Mouse (Mus musculus) ES-Bruce4 (cell line): ENCODE data around the gene Krt25. TPM values are rescaled to one million over a fixed set of nuclear protein-coding genes. Genes with fewer than 3 reads are reported as not detected.

Experiments
- H3K27ac ChIP-seq: 2 replicates; pipeline ENCODE4 v1.5.1; 2012; ENCODE audit warnings: low read length, inconsistent platforms; ENCODE audit not compliant: insufficient read depth
- H3K27me3 ChIP-seq: 2 replicates; pipeline ENCODE4 v1.6.1; 2012; ENCODE audit warnings: mild to moderate bottlenecking, low read length, inconsistent platforms; ENCODE audit not compliant: control insufficient read depth, poor library complexity, insufficient read depth, severe bottlenecking
- H3K36me3 ChIP-seq: 2 replicates; pipeline ENCODE4 v1.6.1; 2012; ENCODE audit warnings: inconsistent platforms, mild to moderate bottlenecking, low read length, moderate library complexity; ENCODE audit not compliant: control insufficient read depth, poor library complexity, insufficient read depth, severe bottlenecking
- H3K4me1 ChIP-seq: one replicate; pipeline ENCODE4 v1.8.1; 2011; ENCODE audit warnings: low read length; ENCODE audit not compliant: control insufficient read depth, insufficient read depth
- H3K4me3 ChIP-seq: 2 replicates; pipeline ENCODE4 v1.5.1; 2011; ENCODE audit warnings: low read depth, mild to moderate bottlenecking, low read length
- H3K9ac ChIP-seq: 2 replicates; pipeline ENCODE4 v1.6.1; 2012; ENCODE audit warnings: low read depth, mild to moderate bottlenecking, inconsistent platforms; ENCODE audit not compliant: poor library complexity, severe bottlenecking
- H3K9me3 ChIP-seq: replicated peaks from 2 replicates; pipeline ENCODE4 v1.6.1; 2012; ENCODE audit warnings: mild to moderate bottlenecking, low read length, inconsistent platforms; ENCODE audit not compliant: control insufficient read depth, poor library complexity, insufficient read depth, severe bottlenecking
- CTCF ChIP-seq: IDR thresholded peaks from one replicate; pipeline ENCODE4 v1.8.1; 2011; ENCODE audit warnings: low read depth, low read length
- EP300 ChIP-seq: IDR thresholded peaks from 2 replicates; pipeline ENCODE4 v1.6.1; 2011; ENCODE audit warnings: low read depth, low read length; ENCODE audit not compliant: insufficient read depth
- POLR2A ChIP-seq: IDR thresholded peaks from one replicate; pipeline ENCODE4 v1.8.1; 2011; ENCODE audit warnings: low read length; ENCODE audit not compliant: insufficient read depth
- polyA plus RNA-seq: library from polyadenylated mRNA; stranded (reverse); fragments of >200 nt; gene quantifications from 2 replicates; pipeline ENCODE4 v1.2.4, GENCODE M21; 2011; ENCODE audit warnings: low read depth; ENCODE audit not compliant: missing spikeins, insufficient read depth, insufficient read length

The Krt25 gene
- polyA plus RNA-seq, 1 experiment, result not detected

DNA sequence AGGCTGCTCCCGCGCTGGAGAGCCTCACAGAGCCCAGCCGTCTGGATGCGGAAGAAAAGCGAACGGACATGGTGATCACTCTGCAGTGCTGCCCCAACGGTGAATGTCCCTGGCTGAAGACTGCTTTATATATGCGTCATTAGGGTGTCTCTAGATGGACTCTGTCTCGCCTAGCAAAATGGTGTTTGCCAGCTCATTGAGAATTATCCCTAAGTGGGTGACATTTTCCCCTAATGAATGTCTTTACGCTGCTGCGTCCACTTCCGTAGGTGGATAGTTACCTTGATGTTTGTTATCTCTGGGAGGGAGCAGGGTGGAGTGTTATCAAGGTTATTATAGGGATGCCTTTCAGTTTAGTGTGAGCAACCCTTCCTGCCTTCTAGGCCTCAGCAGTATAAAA, 28.3 kb upstream of the Krt25 start, which contains the start of gene Krt27:
Krt27 (minus strand) TSS at position 101 of the 400 bp plus-strand sequence.
- H3K9ac ChIP-seq, result no peak within 1 kb of the TSS
- no peak within 1 kb of the TSS for H3K27ac ChIP-seq
- H3K36me3 ChIP-seq, result no peaks in the 10 kb centered on the region
- H3K4me1 ChIP-seq, result no peaks in the 10 kb centered on the region
- H3K4me3 ChIP-seq, result no peak within 1 kb of the TSS
- H3K9me3 ChIP-seq, result no peaks in the 10 kb centered on the region
- TF ChIP-seq POLR2A (no peak), EP300 (no peak), CTCF (no peak)
- no peaks in the 10 kb centered on the region for H3K27me3 ChIP-seq

DNA sequence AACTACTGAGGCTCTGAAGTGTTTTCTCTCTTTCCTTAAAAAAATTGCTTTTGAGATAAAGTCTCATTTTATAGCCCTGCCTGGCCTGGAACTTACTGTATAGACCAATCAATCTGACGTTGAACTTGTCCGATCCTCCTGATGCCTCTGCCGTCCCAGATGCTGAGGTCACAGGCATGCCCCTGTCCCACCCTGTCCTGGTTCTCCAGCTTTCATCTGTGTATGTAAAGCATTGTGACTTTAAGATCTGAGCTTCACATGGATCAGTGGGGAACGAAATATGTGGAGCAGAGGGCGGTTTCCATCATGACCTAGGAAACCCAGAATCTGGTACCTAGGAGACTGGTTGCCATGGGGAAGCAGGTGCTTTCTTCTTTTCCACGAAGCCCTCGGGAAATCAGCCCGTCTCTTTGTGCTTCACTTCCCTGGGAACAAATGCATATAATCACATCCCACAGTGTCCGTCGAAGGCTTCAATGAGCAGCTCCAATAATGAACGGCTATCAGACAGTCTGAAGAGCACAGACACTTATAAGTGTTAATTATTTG, 16.6 kb upstream of the Krt25 start:
- Histone ChIP-seq H3K36me3 (no peaks in the 10 kb centered on the region), H3K9ac (no peak overlapping the region), H3K27me3 (no peaks in the 10 kb centered on the region), H3K4me1 (no peaks in the 10 kb centered on the region), H3K9me3 (no peaks in the 10 kb centered on the region), H3K27ac (no peak overlapping the region), H3K4me3 (no peak overlapping the region)
- TF ChIP-seq EP300 (no peak), POLR2A (no peak), CTCF (no peak)

DNA sequence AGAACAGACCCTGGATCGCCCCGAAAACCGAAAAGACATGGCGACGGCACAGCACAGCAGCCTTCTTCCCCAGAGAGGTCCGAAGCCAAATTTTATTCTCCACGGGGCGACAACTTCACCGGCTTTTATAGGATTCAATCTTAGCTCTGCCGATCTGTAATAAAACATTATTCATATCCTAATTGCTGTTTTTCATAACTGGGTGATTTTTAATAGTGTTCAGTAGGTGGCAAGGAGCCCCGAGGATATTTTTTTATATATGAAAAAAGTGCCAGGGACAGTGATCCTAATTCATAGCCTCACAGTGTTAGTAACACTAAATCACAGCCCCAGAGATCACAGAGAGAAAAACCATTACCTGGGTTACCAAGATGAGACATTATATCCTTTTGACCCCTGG, 15.1 kb upstream of the Krt25 start, which contains the start of gene Krt26:
Krt26 (minus strand) TSS at position 101 of the 400 bp plus-strand sequence.
- Histone ChIP-seq H3K36me3 (no peaks in the 10 kb centered on the region), H3K9ac (no peak within 1 kb of the TSS), H3K9me3 (no peaks in the 10 kb centered on the region), H3K4me3 (no peak within 1 kb of the TSS), H3K4me1 (no peaks in the 10 kb centered on the region), H3K27me3 (no peaks in the 10 kb centered on the region), H3K27ac (no peak within 1 kb of the TSS)
- TF ChIP-seq POLR2A (no peak), CTCF (no peak), EP300 (no peak)

DNA sequence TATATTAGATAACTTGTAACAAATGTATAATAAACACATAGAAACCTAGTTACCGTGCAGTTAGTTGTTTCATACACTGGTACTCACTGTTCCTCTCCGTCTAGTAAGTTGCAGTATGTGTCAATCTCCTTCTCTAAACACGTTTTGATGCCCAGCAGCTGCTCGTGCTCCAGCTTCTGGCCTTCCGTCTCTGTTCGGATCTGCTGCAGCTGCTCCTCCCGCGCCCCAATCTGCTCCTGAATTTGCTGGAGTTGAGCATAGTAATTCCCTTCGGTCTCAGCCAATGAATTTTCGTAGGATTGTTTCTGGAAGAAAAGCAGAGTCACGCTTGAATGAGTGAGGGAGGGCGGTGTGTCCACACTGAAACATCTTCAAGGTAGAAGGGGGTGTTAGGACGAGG, 10.7 kb upstream of the Krt25 start:
- no peak overlapping the region for H3K4me3 ChIP-seq
- H3K9me3 ChIP-seq, result no peaks in the 10 kb centered on the region
- H3K27ac ChIP-seq, result no peak overlapping the region
- TF ChIP-seq POLR2A (no peak), EP300 (no peak), CTCF (no peak)
- no peaks in the 10 kb centered on the region for H3K4me1 ChIP-seq
- H3K27me3 ChIP-seq, result no peaks in the 10 kb centered on the region
- no peaks in the 10 kb centered on the region for H3K36me3 ChIP-seq
- no peak overlapping the region for H3K9ac ChIP-seq

DNA sequence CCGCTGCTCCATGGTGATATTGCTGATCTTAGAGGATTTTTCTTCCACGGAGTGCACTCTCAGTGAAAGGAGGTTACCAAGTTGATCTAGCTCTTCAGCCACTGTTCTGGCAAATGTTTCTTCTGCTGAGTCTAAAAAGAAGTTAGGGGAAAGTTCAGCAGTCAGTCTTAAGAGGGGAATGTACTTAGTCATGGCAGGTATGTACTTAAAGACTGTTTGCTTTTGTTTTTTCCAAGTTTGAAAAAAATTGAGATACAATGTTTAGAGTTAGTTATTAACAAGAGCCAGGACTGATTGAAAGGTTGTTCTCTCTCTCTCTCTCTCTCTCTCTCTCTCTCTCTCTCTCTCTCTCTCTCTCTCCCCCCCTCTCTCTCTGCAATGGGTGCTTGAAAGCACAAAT, 6.9 kb upstream of the Krt25 start:
- H3K9ac ChIP-seq, result no peak overlapping the region
- H3K27ac ChIP-seq, result no peak overlapping the region
- no peaks in the 10 kb centered on the region for H3K9me3 ChIP-seq
- H3K4me3 ChIP-seq, result no peak overlapping the region
- TF ChIP-seq POLR2A (no peak), CTCF (no peak), EP300 (no peak)
- no peaks in the 10 kb centered on the region for H3K36me3 ChIP-seq
- no peaks in the 10 kb centered on the region for H3K27me3 ChIP-seq
- H3K4me1 ChIP-seq, result no peaks in the 10 kb centered on the region

DNA sequence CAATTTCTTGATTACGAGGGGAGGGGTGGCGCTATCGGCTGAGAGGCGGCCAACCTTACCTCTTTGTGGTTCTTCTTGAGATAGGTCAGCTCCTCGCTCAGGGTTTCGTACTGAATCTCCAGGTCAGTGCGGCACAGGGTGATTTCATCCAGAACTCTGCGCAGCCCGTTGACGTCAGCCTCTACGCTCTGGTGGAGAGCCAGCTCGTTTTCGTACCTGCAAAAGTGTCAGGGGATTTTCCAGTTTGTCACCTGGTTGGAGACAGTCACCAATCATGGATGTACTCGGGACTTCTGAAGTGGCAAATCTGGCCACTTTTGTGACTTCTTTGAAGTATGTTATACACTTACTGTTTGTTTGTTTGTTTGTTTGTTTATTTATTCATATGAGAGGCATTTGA, 1.7 kb downstream of the Krt25 start:
- Histone ChIP-seq H3K27ac (no peak overlapping the region), H3K9ac (no peak overlapping the region), H3K36me3 (no peaks in the 10 kb centered on the region), H3K4me3 (no peak overlapping the region), H3K9me3 (no peaks in the 10 kb centered on the region), H3K4me1 (no peaks in the 10 kb centered on the region), H3K27me3 (no peaks in the 10 kb centered on the region)
- TF ChIP-seq CTCF, result no peak
- no peak for TF ChIP-seq POLR2A
- no peak for TF ChIP-seq EP300
